Mouse (Mus musculus) brain, adult 2 months (tissue): ENCODE measurements around the gene Xpo4.
A peak's percentile ranks its signal among the peaks of the same experiment; 100 is the strongest.
"Not testable (repeated sequence)": the region's sequence is repeated elsewhere in the genome, so short reads cannot be mapped to it uniquely, and the experiment has no call there.

Experiments
- DNase-seq: peaks from one replicate; pipeline ENCODE4 v3.0.0; 2011; ENCODE audit warnings: low read depth, low spot score

Xpo4 gene

DNA sequence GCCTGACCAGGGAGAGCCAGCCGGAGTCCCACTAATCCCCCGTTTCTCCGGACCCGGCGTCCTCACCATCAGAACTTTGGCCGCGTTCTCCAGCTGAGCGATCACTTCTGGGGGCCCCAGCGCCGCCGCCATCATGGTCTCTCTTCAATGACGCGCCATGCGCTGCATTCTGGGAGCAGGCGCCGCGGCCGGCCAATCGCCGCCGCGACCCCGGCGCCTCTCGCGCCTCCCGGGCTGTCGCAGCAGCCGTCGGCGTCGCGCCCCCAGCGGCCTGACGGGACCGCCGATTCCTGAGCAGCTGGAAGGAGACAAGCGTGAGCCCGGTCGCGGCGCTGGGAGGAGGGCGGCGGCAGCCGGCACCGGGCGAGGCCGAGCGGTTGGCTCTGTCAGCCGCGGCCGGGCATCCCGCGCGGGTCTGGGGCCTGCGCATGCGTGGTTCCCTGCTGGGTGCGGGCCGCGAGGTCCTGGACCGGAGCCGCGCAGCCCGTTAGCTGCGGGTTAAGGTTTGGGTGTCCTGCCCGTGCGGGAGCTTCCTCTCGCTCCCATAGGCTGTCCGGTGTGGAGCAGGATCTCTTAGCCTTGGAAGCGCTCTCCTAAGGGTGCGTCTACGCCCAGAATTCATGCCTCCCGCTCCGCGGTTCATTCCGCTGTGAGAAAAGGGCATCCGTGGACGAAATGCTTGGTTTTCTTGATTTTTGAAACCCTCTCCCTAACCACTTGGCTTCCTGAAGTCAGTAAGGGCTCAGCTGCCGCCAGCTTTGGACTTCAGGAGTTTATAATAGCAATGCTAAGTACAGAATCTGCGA lies at the start of gene Xpo4:
TSS of gene Xpo4 (minus strand) at position 609 of the 806 bp plus-strand sequence.
- peak; percentile 91 for DNase-seq

DNA sequence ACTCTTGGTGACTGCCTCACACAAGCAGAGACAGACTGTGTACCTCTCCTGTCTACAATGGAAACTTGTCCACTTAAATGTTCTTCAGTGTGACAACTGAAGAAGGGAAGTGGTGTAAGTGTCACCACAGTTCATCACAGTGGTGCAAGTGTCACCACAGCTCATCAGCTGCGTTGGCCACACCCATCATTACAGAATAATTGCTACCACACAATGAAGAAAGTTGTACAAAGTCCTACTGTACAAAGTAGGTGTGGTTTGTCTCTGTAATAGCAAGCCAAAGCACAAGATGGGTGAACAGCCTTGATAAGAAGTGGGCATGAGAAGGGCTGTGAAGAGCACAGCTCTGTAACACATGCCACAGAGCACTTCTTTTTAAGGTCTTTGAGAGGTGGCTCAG lies 47.7 kb upstream of the Xpo4 start:
- no peak for DNase-seq

DNA sequence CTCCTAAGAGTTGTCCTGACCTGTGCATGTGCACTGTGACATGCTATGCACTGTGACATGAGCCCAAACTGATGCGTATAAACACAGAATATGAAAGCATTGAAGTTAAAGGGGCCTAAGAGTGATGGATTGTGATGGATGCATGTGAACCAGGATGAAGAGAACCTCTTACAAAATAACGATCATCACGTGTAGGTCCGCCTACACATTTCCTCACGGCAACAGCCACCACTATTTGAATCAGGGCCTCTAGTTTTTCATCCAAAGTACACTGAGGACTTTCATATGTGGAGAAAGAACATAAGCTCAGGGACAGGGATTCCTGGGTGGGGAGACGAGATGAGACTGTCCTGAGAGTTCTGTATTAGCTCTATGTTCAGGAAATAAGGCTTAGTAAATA lies 45.8 kb upstream of the Xpo4 start:
- DNase-seq: no peak

DNA sequence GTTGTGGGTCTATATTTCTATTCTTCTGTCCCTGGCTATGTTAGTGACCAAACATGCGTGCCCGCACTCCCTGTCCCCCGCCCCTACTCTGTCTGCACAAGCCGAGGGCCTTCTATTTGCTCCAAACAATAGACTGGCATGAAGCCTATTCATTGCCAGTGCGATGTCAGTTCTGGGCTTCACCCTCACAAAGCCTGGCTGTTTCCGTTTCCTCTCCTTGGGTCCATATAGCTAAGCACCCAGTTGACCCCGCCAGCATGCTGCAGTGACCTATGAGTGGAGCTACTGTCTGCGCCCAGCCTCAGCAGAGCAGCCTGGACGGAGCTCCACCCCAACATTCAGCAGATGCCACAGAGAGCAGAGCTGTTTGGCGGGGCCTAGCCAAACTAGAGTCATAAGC lies 43.9 kb upstream of the Xpo4 start:
- peak; percentile 76 for DNase-seq

DNA sequence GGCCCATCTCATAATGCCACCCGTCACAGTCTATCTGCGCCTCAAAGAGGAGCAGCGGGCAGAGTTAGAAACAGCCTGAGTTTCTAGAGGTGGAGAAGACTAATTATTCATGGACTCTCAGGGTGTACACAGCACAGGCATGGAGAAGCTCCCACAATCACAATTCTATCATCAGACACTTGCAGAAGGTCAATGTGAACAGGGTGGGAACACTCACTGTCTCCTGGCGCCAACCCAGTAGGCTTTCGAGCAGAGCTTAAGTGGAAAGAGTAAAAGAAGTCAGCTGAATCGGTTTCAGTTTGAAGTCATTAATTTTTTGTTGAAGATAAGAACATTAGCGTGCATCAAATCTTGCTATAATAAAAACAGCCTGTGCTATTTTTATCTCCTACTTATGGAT lies 43.4 kb upstream of the Xpo4 start:
- DNase-seq: no peak

DNA sequence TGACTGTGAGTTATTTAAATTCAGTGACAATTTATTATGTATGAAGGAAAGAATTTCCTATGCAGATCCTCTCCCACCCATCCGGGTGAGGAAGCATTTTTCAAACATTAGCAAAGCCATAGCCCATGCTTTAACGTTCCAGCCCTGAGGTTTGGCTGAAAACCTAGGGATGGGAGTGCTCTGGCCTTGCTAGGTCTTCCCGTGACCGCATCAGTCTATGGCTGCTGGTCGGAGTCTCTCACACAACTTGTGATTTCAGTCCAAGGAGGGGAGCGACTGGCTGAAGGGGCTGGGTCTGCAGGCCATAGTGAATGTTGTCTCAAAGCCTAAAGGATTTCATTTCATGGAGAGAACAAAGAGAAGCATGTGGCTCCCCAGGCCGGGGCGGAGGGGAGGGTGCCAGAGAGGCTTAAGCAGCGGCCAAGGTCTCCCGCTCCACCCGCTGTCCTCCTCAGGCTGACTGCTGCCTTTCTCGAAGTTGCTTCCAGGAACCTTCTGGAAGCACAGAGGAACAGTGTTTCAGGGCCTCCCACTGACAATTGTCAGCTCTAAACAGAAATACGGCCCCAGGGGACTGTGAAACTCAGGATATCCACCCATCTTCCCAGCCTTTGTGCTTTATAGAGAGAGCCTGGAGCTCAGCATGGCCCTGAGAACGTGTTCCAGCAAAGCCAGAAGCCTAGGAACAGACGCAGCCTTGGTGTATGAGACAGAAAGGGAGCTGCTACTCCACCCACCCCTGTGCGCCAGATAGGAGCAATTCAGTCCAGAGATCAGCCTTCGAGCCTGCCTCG lies 42.1 kb upstream of the Xpo4 start:
- peak; percentile 45 for DNase-seq

DNA sequence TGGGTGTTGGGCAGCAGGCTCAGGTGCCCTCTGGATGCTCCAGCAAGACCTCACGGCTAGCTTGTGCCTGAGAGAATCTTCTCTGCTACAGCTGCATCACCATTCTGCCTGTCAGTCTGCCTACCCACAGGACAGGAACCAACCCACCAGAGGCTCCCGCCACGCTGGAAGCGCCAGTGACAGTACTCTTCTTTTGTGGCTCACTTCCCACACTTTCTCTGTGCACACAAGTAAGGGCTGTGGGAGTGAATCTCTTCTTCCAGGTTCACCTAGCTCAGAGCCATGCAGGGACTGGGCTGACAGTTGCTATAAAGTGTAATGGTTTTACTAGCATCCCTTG lies 41.5 kb upstream of the Xpo4 start:
- DNase-seq: peak; percentile 73

DNA sequence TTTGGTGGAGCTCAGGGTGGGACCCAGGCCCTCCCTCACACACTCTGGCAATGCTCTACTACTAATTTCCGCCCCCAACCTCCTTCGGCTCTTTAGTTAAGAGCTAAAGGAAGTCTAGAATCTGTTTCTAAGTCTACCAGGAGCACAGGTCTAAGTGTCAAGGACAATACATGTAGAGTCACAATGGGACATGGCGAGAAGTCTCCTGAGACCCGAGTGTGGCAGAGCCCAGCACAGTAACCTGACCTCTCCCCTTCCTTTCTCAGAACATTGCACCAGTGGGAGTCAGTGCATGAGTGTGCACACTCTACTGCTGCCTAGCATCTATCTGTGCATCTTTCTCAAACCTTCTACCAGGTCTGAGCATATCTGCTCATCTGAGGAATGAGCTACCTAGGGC lies 40.5 kb upstream of the Xpo4 start:
- DNase-seq: no peak

DNA sequence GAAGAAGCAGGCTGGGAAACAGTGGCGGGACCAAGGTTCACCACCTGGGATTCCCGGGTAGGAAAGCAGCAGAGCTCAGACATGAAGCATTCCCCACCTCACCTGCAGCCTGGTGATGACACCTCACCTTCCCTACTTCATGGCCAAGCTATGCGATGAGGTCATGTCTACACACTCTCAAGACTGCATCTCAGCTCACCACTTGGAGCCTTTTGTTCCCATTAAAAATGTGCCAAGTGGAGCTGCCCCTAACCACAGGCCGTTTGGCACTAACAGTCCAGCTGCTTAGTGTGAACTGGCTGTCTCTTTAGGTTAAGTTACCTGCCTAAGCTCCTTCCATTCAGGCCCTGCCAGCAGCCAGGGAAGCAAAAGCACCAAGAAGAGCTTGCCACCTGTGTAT lies 39.8 kb upstream of the Xpo4 start:
- no peak for DNase-seq

DNA sequence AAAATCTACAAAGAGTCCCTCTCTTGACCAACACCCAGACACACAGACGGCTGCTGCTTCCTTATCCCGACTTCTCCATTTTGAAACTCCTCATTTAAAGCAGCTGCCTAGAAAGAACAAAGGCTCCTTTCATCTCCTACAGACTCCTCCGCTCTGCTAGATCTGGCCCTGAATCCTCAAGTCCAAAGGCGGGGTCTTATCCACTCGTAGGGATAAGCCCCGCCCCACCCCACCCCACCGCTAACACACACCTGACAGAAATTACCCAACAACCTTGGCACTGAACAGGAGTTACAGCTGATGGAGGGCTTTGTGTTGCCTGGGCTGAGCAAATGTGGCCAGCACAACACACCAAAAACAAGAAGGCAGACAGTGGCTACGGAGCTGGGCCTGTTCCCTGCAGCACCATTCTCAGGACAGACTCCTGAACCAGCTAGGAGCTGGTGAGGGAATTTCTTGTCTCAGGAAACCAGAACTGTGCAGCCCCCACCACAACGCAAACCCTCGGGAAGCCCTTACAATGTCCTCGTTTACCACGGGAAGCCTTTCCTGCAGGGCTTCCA lies 36.8 kb upstream of the Xpo4 start:
- peak; percentile 37 for DNase-seq

DNA sequence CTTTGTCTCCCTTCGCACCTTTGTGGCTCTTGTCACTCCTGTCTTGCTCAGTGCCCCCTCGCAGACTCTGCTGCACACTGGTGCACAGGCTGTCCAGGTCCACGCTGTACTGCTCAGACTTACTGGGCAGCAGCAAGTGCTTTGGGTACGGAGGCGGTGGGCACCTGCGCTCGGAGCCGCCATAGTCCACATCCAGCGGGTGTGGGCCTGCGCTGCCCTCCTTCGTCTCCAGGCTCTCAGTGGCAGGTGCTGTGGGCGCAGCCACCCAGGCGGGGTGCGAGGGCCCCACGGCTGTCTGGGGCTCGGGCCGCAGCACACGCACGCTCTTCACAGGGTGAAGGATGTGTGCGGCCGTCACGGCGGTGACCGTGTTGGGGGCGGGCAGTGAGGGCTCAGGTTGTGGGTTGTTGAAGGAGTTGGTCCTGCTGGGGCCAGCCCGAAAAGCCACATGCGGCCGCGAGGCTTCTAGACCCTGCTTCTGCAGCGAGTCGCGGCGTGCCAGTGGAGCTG lies 34.3 kb upstream of the Xpo4 start:
- no peak for DNase-seq

DNA sequence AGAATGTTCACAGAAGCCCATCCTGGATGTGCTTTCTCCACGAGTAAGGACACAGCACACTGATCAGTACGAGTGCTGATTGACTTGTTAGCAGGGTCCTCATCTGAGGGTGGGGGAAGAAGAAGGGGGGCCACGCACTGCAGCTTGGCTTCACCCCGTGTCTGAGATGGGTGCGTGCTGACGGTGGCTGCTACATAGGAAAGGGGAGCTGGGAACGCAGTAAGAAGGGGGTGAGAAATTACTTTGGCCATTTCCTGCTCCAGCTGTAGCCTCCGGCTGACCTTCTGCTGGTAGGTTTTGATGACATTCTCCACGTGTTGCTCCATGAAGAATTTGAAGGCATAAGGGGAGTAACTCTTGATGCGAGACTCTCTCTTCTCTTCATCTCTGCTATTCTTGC lies 33.8 kb upstream of the Xpo4 start:
- no peak for DNase-seq

DNA sequence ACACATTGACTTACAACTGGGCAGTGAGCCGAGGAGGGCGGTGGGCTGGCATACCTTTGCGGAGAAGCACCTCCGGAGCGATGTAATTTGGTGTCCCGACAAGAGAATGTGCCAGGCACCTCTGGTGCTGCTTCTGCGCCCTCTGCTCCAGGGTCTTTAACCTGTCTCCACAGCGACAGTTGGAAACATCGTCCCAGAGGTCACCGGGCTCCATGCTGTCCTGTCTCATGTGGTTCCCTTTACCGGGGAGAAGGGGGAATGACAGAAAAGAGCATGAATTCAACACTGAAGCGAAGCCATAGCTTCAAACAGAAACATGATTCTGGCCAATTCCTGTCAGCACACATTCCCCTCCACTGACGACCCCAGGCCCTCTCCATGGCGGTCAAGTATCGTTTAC lies 30.8 kb upstream of the Xpo4 start:
- DNase-seq: no peak

DNA sequence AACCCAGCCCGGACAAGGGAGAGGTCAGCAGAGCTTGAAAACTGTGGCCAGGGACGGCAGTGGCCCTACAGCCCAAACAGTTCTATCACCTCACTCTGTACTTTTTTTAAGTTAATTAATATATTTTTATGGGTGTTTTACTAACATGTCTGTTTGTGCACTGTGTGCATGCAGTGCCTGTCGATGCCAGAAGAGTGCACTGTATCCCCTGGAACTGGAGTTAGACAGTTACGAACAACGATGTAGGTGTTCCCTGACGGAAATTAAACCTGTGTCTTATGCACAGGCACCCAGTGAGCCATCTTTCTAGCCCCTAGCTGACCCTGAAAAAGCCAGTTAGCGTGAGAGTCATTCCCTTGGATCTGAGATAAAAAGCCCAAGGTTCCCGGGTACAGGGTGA lies 30.3 kb upstream of the Xpo4 start:
- DNase-seq: no peak

DNA sequence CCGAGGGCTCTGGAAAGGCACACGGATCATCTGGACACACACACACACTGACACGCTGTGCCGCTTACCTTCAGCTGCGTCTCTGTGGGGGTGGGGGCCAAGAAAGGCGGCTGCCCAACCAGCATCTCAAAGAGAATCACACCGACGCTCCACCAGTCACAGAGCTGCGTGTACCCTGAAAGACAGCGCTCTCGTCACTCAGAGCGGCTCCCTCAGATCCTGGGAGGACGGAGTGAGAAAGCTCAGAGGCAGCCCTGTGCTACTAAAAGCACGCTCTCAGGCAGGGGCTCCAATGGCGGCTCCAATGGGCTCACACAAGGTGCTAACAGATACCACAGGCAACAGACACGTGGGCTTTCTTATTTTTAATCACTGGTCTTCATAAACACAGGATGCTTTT lies 29.0 kb upstream of the Xpo4 start:
- no peak for DNase-seq

DNA sequence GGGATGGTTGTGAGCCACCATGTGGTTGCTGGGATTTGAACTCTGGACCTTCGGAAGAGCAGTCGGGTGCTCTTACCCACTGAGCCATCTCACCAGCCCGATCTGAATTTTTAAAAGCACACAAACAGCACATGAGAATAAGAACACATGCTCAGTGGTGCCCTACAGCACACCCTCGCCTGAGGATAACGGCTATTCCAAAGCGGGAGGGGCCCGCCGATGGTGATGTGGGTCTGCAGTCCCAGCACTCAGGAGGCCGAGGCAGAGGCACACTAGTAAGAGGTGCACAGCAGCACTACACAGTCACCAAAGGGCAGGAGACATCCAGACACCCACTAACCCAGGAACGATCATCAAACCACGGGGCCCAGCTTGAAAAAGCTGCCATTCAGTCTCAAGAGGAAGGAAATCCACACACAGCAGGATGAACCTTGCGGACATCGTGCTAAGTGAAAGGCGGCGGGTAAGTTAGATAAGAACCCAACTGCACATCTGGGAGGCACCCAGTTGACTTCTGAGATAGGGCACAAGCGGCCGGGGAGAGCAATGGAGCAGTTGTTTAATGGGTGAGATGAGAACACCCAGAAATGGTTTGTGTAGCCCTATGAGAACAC lies 27.4 kb upstream of the Xpo4 start:
- no peak for DNase-seq

DNA sequence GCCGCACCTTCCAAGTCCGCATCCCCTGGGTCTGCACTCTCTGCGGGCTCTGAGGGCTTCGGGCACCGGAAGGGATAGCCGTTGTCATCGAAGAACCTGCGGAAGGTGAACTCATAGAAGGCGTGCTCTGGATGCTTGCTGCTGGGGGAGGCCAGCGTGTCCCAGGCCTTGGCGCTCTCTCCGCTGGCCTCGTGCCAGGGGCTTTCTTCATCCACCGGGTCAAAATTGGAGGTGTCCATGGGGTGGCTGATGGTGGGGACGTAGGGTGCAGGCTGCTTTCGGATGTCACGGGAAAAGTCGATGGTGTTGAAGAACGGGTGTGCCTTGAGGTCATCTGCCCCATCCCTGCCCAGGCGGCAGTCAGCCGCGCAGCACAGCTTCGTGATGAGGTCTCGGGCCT lies 26.1 kb upstream of the Xpo4 start:
- DNase-seq: no peak

DNA sequence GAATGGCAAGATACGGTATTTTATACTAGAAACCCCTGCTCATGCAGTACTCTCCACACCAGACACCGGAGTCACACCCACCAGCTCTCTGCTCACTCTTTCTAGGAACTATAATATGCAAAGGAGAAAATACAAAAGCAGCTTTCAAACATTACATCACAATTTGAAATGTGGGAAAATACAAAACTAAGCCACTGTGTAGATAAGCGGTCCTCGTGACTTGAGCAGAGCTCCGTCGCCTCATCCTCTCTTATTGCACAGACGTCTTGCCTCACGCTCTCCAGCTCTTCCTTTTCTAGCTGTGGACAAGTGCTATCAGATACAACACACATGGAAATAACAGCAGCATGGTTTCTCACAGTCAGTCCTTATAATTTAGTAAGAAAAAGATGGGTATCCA lies 25.5 kb upstream of the Xpo4 start:
- no peak for DNase-seq

DNA sequence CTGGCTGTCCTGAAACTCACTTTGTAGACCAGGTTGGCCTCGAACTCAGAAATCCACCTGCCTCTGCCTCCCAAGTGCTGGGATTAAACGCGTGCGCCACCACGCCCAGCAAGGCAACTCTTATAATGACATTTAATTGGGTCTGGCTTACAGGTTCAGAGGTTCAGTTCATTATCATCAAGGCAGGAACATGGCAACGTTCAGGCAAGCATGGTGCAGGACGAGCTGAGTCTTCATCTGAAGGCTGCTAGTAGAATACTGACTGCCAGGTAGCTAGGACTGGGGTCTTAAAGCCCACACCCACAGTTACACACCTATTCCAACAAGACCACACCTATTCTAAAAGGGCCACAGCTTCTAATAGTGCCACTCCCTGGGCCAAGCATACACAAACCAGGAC lies 22.8 kb upstream of the Xpo4 start:
- DNase-seq: not testable (repeated sequence)

DNA sequence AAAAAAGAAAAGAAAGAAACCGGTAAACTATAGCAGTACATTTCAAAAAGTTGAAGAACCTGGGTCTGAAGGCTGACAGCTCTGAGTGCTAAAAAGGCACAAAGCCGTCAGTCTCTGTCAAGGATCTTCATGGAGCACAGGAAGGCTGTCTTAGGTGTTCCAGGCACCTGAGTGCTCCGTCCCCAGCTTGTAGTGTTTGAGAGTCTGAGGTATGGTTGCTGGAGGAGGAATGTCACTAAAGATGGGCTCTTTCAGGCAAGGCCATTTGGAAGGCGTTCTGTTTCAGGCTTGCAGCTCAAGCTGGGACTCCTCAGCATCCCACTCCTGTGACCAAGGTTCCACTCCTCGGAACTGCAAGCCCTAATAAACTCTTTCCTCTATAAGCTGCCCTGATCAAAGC lies 22.2 kb upstream of the Xpo4 start:
- no peak for DNase-seq

DNA sequence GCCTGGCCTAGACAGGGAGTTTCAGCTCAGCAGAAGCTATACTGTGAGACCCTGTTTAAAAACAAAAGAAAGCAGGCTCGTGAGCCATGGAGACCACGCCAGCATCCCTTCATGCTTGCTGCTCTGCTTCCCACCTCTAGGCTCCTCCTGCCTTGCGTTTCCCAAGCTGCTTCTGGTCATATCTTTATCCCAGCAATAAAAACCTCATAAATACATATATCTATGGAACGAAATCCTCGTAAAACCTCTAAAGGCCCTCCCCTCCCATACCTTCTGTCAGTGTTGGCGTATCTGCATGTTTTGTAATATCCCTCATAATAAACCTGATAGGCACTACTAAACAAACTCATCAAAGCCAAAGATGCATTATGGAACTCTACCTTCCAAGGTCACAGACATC lies 21.4 kb upstream of the Xpo4 start:
- DNase-seq: no peak

DNA sequence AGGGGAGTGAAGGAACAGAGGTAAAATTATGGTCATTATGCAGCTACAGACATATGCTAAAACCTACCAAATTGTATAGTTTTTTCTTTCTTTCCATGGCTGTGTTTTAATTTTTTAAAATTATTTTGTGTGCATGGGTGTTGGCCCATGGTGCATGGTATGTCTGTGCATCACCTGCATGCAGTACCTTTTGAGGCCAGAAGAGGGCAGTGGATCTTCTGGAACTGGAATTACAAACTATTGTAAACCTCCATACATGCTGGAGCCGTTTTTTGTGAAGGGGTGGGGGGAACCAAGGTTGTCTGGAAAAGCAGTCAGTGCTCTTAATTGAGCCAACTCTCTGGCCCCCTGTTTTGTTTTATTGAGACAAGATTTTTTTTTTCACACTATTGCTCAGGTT lies 19.3 kb upstream of the Xpo4 start:
- DNase-seq: peak; percentile 48
